Mouse (Mus musculus): ENCODE results near the gene Znhit6.

Znhit6 gene

DNA sequence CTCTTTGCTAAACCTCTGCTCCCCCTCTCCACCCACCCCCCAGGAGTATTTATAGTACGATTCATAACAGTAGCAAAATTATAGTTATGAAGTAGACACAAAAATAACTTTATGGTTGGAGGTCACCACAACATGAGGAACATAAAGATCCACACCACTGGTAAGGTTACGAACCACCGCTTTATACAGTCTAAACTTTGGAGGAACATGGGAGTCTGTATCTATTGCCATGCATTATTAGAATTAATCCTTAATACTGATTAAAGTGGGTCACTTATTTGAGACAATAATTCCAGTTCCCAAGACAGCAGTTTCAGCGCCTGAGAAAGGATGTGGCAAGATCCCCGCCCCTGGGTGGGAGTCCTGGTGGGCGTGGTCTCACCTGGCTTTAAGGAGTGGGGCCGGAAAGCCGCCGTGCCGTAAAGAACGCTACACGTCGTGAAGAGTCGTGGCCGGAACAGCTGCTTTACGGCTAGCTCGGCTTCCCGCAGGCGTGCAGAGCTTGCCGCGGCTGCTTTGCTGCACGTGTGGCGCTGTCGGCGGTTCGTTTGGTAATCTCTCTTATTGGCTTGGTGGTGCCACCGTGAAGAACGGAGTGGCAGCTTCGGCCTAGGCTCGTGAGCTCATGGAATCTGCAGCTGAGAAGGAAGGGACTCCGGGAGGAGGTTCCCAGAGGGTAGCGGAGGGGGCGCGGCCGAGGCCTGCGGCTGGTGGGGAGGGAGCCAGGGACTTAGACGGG lies at the start of gene Znhit6:
TSS of gene Znhit6 (plus strand) at position 463 of the 739 bp plus-strand sequence.
- peak; percentile 96 to 97 for DNase-seq (ENCODE audit: low spot score in 2 of 2)

DNA sequence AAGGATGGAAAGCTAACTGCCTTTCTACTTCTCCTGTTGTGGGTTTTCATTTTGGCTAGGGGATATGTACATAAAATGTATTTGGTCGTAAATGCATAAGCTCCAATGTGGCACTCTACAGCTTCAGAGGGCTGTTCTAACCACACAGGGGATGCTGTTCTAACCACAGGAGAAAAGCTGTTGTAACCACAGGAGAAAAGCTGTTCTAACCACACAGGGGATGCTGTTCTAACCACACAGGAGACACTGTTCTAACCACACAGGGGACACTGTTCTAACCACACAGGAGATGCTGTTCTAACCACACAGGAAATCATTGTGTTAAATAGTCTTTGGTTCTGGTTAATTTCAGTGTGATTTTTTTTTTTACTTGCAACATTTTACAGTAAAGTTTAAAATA lies 38.1 kb upstream of the Znhit6 start:
- DNase-seq (ENCODE audit: low spot score in 2 of 2) = no peak

DNA sequence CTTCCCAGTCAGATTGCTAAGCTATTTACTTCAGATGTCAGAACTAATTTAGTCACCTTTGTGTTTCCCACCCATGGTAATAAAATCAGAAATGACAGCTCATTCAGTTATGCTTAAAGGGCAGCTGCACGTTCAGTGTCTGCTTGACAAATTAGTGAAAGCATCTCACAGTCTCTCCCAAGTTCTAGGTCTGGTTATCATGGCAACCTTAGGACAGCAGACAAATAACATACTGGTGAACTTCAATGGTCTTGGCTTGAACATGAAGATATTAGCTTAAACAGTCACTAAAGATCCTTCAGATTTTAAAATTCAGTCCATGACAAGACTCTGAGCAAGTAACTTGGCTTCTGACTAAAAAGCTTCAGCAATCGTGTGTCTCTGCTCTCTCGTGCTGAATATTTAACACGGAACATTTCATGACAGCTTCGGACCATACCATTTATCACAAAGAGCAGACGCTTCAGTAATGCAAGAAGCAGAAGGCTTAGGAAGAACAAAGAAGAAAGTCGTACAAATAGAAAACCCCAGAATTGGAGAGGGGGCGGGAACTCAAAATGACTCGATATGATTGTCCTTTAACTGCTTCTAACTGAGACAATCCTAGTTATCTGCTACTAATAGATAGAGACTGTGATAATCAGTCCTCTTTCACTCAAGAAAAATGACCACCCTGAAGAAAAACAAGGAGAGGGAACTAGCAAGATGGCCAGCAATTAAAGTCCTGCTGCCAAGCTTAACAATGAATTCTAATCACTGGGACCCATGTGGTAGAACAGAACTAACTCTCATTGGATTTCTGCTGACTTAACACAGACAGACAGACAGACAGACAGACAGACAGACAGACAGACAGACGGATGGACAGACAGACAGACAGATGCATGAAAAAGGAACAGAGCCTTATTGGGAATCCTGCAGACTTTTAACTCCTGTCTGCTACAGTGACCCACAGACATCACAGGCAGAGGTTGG lies 27.3 kb upstream of the Znhit6 start:
- DNase-seq (ENCODE audit: low spot score in 2 of 2) = no peak

DNA sequence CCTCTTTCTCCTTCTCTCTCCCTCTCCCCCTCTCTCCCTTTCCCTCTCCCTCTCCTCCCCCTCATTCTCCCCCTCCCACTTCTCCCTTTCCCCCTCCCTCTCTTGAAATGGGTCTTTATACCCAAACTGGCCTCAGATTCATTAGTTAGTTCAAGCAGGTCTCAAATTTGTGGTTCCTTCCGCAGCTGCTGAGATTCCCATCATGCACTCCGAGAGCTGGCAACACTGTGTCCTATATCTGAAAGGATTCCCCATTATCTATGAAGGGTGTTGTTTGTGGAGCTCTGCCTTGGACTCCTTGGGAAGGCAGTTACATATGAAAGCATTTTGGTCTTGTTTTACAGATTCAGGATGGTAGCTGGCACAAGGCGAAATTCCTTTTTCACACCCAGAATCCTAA lies 25.8 kb upstream of the Znhit6 start:
- no peak for DNase-seq (ENCODE audit: low spot score in 2 of 2)

DNA sequence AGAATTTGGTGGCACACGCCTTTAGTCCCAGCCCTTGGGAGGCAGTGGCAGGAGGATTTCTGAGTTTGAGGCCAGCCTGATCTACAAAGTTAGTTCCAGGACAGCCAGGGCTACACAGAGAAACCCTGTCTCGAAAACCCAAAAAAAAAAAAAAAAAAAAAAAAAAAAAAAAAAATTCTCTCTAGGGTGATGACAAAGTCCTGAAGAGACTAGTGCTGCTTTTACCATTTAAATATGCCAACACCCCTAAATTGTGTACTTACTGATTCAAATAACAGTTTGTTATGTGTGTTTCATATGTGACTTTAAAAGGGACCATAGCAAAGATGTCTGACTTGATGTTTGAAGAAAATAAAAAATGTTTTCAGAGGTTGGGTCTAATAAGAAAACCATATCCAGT lies 21.6 kb upstream of the Znhit6 start:
- DNase-seq (ENCODE audit: low spot score in 2 of 2) = no peak

DNA sequence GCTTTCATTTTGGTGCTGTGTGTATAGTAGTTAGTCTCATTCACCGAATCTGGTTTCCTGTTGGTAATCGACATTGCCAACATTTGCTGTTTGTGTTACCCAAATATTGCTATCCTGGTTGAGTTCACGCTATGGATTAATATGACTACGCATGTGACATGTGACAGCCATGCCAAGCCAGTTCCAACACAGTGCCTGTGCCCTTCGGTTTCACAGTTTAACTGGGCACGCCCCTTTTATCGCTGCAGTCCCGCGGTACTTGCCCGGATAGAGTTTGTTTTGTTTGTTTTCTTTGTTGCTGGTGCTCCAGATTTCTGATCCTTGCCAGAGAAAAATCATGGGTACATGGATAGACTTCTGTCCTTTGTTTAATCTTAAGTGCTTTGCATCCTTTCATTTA lies 19.8 kb upstream of the Znhit6 start:
- DNase-seq (ENCODE audit: low spot score in 2 of 2) = no peak

DNA sequence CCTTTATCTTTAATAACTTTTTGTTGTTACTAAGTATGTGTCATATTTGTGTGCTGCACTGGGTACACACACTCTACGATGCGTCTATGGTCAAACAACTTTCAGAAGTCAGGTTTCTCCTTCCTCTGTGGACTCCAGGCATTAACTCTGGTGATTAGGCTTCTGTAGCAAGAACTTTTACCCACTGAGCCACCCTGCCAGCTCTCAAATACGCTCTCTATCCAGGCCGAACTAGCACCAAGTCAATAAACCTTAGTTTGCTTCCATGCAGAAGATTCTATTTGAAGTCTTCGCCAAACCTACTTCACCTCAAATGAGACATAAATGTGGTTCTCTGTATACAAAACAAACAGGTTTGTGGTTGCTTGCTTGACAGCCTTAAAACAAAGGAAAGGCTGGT lies 16.3 kb upstream of the Znhit6 start:
- DNase-seq (ENCODE audit: low spot score in 2 of 2) = no peak

DNA sequence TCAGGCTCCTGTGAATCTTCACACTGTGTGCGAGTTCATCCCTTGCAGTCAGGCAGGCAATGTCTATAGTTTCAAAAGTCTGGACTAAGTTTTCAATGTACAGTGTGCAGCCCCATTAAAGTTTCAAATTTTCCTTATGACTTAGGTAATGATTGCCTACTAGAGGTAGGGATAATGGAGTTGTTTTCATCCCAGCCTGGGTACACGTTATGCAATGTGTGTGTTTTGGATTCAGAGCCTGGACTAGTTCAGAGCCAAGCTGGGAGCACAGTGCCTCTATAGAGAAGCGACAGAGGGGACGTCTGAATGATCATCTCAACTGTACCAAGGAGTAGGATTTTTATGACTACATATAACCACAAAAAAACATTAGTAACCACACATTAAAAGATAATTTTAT lies 15.9 kb upstream of the Znhit6 start:
- no peak for DNase-seq (ENCODE audit: low spot score in 2 of 2)

DNA sequence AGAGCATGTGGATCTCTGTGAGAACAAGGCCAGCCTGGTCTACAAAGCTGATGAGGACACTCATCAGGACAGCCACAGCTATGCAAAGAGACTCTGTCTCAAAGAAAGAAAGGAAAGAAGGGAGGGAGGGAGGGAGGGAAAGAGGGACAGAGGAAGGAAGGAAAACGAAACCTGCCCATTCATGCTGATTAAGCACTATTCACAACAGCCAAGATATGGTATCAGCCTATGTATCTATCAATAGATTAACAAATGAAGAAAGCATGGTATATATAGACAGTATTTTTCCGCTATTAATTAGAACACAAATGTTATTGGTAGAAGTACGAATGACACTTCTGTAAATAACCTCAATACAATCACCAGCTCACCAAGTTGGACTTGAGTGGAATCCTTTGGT lies 1.5 kb upstream of the Znhit6 start:
- DNase-seq (ENCODE audit: low spot score in 2 of 2) = no peak

DNA sequence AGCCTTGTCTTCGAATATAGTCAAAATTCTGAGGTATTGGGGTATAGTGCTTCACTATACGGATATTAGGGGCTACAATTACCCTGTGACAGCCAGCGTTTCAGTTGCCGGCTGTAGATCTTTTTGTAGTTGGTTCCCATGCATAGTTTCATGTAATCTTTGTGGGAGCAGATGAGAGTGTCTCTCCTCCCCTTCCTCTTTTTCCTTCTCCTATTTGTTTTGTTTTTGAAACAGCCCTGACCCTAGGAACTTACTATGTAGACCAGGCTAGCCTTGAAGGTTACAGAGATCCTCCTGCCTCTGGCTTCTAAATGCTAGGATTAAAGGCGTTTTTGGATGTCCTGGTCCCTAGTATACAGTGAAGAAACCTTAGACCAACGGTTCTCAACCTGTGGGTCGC lies 665 bp upstream of the Znhit6 start:
- no peak for DNase-seq (ENCODE audit: low spot score in 2 of 2)

DNA sequence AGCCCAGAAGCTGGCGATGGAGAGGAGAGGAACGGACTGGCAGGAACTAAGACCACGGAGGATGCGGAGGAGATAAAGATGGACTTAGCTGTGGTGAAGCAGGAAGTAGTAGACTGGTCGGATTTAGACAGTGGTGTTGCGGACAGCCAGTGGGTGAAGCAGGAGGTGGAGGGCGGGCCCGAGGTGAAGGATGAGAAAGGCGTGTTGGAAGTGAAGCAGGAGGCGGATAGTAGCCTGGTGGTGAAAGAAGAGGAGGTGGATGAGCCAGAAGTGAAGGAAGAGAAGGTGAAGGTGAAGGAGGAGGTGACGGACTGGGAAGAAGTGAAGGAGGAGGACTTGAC lies 447 bp downstream of the Znhit6 start:
- DNase-seq (ENCODE audit: low spot score in 2 of 2) = no peak

DNA sequence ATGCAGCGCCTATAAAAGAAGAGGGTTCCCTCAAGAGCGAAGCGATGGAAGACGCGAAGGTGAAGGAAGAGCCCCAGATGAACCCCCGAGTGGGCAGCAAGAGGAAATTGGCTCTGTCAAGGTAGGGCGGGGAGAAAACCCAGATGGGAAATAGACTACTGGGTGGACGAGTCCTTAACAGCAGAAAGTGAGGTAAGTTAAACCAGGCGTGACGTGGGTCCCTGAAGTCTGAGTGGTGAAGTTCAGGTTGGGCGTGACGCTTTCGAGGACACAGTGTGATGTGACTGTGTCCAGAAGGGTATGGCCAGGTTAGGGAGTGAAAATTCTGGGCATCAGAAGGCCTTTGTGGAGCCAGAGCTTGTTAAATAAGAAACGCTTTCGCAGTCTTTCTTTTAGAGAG lies 871 bp downstream of the Znhit6 start:
- DNase-seq (ENCODE audit: low spot score in 2 of 2) = no peak

DNA sequence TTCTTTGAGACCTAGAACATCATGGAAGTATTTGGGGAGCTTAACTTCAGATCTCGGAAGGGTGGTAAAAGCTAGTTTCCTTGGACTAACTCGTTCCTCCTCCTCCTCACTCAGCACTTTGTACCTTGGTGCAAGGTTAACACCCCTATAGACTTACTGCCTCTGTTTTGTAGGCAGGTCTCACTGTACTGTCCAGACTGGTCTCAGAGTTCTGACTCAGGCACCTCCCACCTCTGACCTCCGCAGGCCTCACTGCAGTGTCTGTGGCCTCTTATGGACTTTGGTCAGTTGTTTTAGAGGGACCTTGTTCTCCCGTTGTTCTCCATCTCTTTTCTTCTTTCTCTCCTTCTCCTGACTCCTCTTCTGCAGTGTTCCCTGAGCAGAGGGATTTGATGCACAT lies 7.0 kb downstream of the Znhit6 start:
- no peak for DNase-seq (ENCODE audit: low spot score in 2 of 2)

DNA sequence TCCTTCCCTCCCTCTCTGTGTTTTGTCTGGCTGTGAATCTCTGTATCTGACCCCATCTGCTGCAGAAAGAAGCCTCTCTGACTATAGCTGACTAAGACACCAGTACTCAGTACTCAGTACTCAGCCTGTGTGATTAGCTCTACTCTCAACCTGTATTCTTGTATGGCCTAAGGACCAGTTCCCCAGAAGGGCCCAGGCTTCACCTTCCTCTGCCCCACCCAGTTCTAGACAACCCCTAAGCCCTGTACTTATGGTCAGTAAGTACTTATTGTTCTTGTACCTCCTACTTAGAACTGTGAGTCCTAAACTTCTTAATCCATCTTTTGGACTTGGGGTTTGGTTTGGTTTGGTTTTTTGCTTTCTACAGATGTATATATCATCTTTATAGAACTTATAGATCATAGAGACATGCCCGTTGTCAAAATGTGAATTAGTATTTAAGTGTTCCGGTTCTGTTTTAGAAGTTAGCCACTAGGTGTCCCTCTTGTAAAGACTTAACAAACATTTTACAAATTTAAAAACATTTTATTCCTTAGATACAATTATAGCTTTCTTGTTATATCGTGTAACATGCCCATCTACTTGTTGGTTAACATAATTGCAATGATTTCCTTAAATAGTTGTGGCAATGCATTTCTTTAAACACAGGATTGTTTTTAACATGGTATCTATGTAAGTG lies 7.7 kb downstream of the Znhit6 start:
- DNase-seq (ENCODE audit: low spot score in 2 of 2) = no peak

DNA sequence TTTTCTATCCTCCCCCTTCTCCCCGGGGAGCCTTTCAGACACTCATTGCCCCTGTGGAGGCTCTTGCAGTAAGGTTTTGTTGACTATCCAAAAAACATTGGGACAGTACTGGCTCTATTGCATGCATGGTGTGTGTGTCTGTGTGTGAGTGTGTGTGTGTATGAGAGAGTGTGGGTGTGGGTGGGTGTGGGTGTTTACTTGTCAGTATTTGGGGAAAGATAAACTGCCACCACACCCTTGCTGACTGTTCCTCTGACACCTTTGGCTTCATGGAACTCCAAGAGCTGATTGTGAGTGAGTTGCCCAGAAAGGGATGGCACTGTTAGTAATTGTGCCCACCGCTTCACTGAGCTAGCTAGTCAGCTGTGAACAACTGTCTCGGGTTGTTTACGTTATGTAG lies 14.6 kb downstream of the Znhit6 start:
- DNase-seq (ENCODE audit: low spot score in 2 of 2) = no peak

DNA sequence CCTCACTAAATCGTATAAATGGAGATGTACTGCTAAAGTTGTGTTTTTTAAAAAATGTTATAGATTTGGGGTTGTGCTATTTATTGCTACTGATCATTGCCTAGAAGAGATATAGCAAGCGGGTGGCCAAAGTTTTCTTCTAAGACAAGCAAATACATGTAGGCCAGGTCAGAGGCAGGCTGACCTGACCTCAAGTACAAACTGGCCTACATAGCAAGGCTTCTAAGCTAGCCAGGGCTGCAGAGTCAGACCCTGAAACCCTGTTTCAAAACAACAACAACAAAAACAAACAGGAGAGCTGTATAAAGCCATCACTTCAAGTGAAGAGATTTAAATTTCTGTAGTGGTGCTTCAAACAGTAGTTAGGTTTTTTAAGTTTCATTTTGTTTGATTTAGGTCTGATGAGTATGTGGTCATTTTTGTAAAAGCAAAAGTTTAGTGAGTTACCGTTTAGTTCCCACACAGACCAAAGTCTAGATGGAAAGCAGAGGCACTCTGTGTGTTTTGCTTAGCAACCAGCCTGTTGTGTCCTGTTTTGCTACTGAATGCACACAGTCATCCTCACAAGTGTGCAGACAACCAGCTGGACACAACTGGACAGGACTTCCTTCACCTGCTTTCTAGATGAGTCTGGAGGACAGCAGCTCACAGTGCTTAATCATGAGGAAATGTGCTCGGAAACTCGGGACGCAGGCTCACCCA lies 16.0 kb downstream of the Znhit6 start:
- DNase-seq (ENCODE audit: low spot score in 2 of 2) = no peak

DNA sequence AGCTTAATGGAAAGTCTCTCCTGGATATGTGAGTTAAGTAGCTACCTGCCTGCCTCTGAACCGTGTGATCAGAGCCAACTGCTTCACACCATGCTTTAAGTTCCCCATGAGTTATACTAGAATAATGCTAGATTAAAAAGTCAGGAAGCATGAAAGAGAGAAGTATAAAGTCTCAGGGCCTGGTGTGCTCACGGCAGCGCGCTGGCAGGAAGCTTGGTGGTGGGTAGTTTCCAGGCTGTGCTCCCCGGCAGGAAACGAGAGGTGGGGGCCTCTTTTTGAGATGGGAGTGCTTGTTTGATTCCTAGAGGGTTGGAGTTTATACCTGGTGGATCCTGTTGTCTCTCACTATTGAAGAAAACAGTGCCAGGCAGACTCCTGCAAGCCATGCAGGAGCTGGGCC lies 19.3 kb downstream of the Znhit6 start:
- DNase-seq (ENCODE audit: low spot score in 2 of 2) = no peak

DNA sequence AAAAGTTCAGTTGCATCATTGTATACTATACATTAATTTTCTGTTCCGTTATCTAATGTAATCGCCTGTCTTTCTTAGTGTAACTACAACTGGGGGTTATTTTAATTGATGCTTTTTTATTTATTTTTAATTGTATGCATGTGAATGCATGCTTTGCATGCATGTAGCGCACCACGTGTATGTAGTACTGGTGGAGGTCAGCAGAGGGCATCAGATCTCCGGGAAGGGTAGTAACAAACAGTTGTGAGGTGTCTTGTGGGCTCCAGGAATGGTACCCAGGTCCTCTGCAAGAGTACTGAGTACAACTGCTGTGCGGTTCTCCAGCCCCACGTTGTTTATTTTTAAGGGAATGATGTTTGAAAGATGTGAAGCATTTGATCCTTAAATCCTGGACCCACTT lies 23.1 kb downstream of the Znhit6 start:
- no peak for DNase-seq (ENCODE audit: low spot score in 2 of 2)

DNA sequence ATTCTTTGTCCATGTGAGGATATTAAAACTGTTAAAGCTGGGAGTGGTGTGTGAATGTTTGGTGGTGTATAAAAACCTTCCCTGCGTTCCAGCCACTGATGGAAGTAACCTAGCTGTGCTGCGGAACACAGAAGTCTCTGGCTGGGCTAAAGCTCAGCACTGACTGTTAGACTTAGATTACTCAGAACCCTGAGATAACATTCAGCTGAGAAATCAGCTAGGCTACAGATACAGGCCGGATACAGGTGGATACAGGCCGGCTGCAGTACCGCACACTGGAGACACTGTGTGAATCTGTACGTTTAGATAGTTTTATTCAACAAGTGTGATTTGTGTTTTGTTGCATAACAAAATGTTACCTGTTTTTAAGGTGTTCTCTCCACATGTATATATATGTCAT lies 24.8 kb downstream of the Znhit6 start:
- no peak for DNase-seq (ENCODE audit: low spot score in 2 of 2)

DNA sequence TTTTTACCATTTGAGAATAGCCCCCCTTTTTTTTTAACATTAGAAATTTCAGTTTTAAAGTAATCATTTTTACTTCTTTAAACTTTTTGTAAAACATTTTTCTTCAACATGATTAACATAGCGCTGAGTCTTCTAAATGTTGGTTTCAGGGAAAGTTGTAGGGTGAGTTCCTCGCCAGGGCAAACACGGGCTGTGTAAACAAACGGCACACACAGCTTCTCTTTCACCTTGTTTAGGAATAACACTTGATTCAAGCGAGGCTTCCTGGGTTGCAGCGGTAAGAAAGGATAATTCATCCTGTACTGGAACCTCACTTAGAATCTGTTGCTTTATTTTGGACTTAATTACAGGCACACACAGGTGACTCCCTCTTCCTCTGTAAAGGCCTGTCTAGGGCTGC lies 25.3 kb downstream of the Znhit6 start:
- DNase-seq (ENCODE audit: low spot score in 2 of 2) = no peak

DNA sequence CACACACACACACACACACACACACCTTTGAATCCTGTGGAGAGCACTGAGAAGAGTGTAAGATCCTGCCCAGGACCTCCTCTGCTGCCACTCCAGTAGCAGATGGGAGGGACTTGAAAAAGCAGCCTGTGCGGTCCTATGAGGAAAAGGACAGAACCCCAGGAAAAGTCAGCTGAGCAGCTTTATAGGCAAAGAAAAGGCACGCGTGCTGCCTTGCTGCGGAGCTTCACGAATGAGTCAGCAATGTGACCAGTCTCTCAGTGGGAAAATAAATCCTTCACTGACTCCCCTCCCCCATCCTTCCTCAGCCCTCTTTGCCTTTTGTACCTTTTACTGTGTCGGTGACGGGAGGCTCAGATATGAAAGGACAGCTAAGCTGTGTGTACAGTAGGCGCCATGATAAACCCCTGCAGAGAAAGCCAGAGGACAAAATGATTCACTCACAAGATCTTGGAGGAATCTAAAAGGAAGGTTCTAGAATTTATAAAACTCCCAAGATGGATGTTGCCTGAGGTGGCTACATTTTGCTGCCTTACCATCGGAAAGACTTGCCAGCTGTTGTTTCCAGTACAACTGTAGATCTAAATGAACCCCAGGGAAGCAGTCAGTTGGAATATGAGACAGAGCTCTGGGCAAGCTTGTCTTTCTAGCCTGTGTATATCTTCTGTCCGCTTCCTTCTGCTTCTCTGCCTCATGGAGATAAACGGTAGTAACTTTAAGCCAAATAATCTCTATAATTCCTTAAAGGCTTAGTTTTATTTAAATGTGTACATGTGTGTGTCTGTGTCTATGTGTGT lies 26.6 kb downstream of the Znhit6 start:
- DNase-seq (ENCODE audit: low spot score in 2 of 2) = peak in 1 of 2 experiments; percentile 7

Measured in right cerebral cortex, adult 2 months (tissue).